Mouse (Mus musculus): ENCODE measurements around the gene Ech1.

GRCm38 (mm10) chr7:28796562-28796975 is 28.4 kb upstream of the Ech1 start:
- peak; percentile 99 for TF ChIP-seq CTCF (IDR thresholded peaks at IDR 0.05; ENCODE audit: low read depth)
- TF ChIP-seq EP300 (optimal IDR thresholded peaks at IDR 0.05) = no peak
